Mouse (Mus musculus): Measurements from ENCODE around the gene Cdc42bpa. TPM values are rescaled to one million over a fixed set of nuclear protein-coding genes. Genes with fewer than 3 reads are reported as not detected.

The Cdc42bpa gene
- polyA plus RNA-seq, 1 experiment from 2014 or later: 34.5 TPM

- H3K4me2 ChIP-seq (ENCODE audit: low read length): no peak overlapping the region
- no peak for ATAC-seq
- no peak overlapping the region for H3K9ac ChIP-seq (ENCODE audit: low read depth, low read length)
- H3K36me3 ChIP-seq (ENCODE audit: control insufficient read depth, insufficient read depth, low read length): no peaks in the 10 kb centered on the region
- no peak overlapping the region for H3K27ac ChIP-seq (ENCODE audit: low read depth, low read length)
- WGBS: 83% methylated on average over 6 of the region's 6 CpGs
- H3K4me3 ChIP-seq (ENCODE audit: low read length): no peak overlapping the region
- peaks cover 4% of the 10 kb centered on the region for H3K9me3 ChIP-seq (ENCODE audit: control insufficient read depth, low read length)
- H3K27me3 ChIP-seq (replicated peaks; ENCODE audit: control insufficient read depth, insufficient read depth, low read length): no peaks in the 10 kb centered on the region
- H3K4me1 ChIP-seq (ENCODE audit: control insufficient read depth, insufficient read depth, low read depth, low read length): no peaks in the 10 kb centered on the region
Observed at GRCm38 (mm10) chr1:179977437-179977836, 17.2 kb downstream of the Cdc42bpa start.

GRCm38 (mm10) chr1:179978742-179979141 is 18.5 kb downstream of the Cdc42bpa start:
- Histone ChIP-seq H3K36me3 (ENCODE audit: control insufficient read depth, insufficient read depth, low read length) (no peaks in the 10 kb centered on the region), H3K27me3 (replicated peaks; ENCODE audit: control insufficient read depth, insufficient read depth, low read length) (no peaks in the 10 kb centered on the region), H3K4me2 (ENCODE audit: low read length) (no peak overlapping the region), H3K9me3 (ENCODE audit: control insufficient read depth, low read length) (peaks cover 4% of the 10 kb centered on the region), H3K4me1 (ENCODE audit: control insufficient read depth, insufficient read depth, low read depth, low read length) (no peaks in the 10 kb centered on the region), H3K4me3 (ENCODE audit: low read length) (no peak overlapping the region), H3K27ac (ENCODE audit: low read depth, low read length) (no peak overlapping the region), H3K9ac (ENCODE audit: low read depth, low read length) (no peak overlapping the region)
- ATAC-seq: no peak
- WGBS: 66% methylated on average over 1 of the region's 1 CpGs

GRCm38 (mm10) chr1:179981680-179982079 is 21.4 kb downstream of the Cdc42bpa start:
- H3K27me3 ChIP-seq (replicated peaks; ENCODE audit: control insufficient read depth, insufficient read depth, low read length): no peaks in the 10 kb centered on the region
- no peak overlapping the region for H3K4me3 ChIP-seq (ENCODE audit: low read length)
- no peaks in the 10 kb centered on the region for H3K4me1 ChIP-seq (ENCODE audit: control insufficient read depth, insufficient read depth, low read depth, low read length)
- peaks cover 4% of the 10 kb centered on the region for H3K9me3 ChIP-seq (ENCODE audit: control insufficient read depth, low read length)
- H3K4me2 ChIP-seq (ENCODE audit: low read length): no peak overlapping the region
- no peak overlapping the region for H3K27ac ChIP-seq (ENCODE audit: low read depth, low read length)
- no peaks in the 10 kb centered on the region for H3K36me3 ChIP-seq (ENCODE audit: control insufficient read depth, insufficient read depth, low read length)
- H3K9ac ChIP-seq (ENCODE audit: low read depth, low read length): no peak overlapping the region
- no peak for ATAC-seq

GRCm38 (mm10) chr1:179982183-179982582 is 21.9 kb downstream of the Cdc42bpa start:
- no peak for ATAC-seq
- Histone ChIP-seq H3K9ac (ENCODE audit: low read depth, low read length) (no peak overlapping the region), H3K36me3 (ENCODE audit: control insufficient read depth, insufficient read depth, low read length) (no peaks in the 10 kb centered on the region), H3K27ac (ENCODE audit: low read depth, low read length) (no peak overlapping the region), H3K27me3 (replicated peaks; ENCODE audit: control insufficient read depth, insufficient read depth, low read length) (no peaks in the 10 kb centered on the region), H3K4me3 (ENCODE audit: low read length) (no peak overlapping the region), H3K4me1 (ENCODE audit: control insufficient read depth, insufficient read depth, low read depth, low read length) (no peaks in the 10 kb centered on the region), H3K4me2 (ENCODE audit: low read length) (no peak overlapping the region), H3K9me3 (ENCODE audit: control insufficient read depth, low read length) (peaks cover 4% of the 10 kb centered on the region)
- WGBS: 97% methylated on average over 1 of the region's 1 CpGs

- Histone ChIP-seq H3K4me1 (ENCODE audit: control insufficient read depth, insufficient read depth, low read depth, low read length) (no peaks in the 10 kb centered on the region), H3K9me3 (ENCODE audit: control insufficient read depth, low read length) (peaks cover 4% of the 10 kb centered on the region), H3K36me3 (ENCODE audit: control insufficient read depth, insufficient read depth, low read length) (no peaks in the 10 kb centered on the region), H3K9ac (ENCODE audit: low read depth, low read length) (no peak overlapping the region), H3K4me2 (ENCODE audit: low read length) (no peak overlapping the region), H3K27me3 (replicated peaks; ENCODE audit: control insufficient read depth, insufficient read depth, low read length) (no peaks in the 10 kb centered on the region), H3K4me3 (ENCODE audit: low read length) (no peak overlapping the region), H3K27ac (ENCODE audit: low read depth, low read length) (no peak overlapping the region)
- WGBS: 95% methylated on average over 1 of the region's 1 CpGs
- no peak for ATAC-seq
Observed at GRCm38 (mm10) chr1:179982933-179983332, 22.7 kb downstream of the Cdc42bpa start.

- WGBS: 75% methylated on average over 1 of the region's 1 CpGs
- no peaks in the 10 kb centered on the region for H3K27me3 ChIP-seq (replicated peaks; ENCODE audit: control insufficient read depth, insufficient read depth, low read length)
- H3K4me1 ChIP-seq (ENCODE audit: control insufficient read depth, insufficient read depth, low read depth, low read length): no peaks in the 10 kb centered on the region
- H3K4me2 ChIP-seq (ENCODE audit: low read length): no peak overlapping the region
- H3K36me3 ChIP-seq (ENCODE audit: control insufficient read depth, insufficient read depth, low read length): no peaks in the 10 kb centered on the region
- no peak overlapping the region for H3K4me3 ChIP-seq (ENCODE audit: low read length)
- ATAC-seq: no peak
- H3K9me3 ChIP-seq (ENCODE audit: control insufficient read depth, low read length): peaks cover 4% of the 10 kb centered on the region
- H3K27ac ChIP-seq (ENCODE audit: low read depth, low read length): no peak overlapping the region
- no peak overlapping the region for H3K9ac ChIP-seq (ENCODE audit: low read depth, low read length)
Observed at GRCm38 (mm10) chr1:179984171-179984570, 23.9 kb downstream of the Cdc42bpa start.

- no peaks in the 10 kb centered on the region for H3K4me1 ChIP-seq (ENCODE audit: control insufficient read depth, insufficient read depth, low read depth, low read length)
- H3K4me2 ChIP-seq (ENCODE audit: low read length): no peak overlapping the region
- no peak for ATAC-seq
- 93% methylated on average over 6 of the region's 6 CpGs for WGBS
- no peaks in the 10 kb centered on the region for H3K9me3 ChIP-seq (ENCODE audit: control insufficient read depth, low read length)
- H3K27me3 ChIP-seq (replicated peaks; ENCODE audit: control insufficient read depth, insufficient read depth, low read length): no peaks in the 10 kb centered on the region
- H3K9ac ChIP-seq (ENCODE audit: low read depth, low read length): no peak overlapping the region
- H3K36me3 ChIP-seq (ENCODE audit: control insufficient read depth, insufficient read depth, low read length): no peaks in the 10 kb centered on the region
- no peak overlapping the region for H3K27ac ChIP-seq (ENCODE audit: low read depth, low read length)
- H3K4me3 ChIP-seq (ENCODE audit: low read length): no peak overlapping the region
Observed at GRCm38 (mm10) chr1:179991660-179992235, 31.5 kb downstream of the Cdc42bpa start.

GRCm38 (mm10) chr1:179992255-179992654 is 32.0 kb downstream of the Cdc42bpa start:
- Histone ChIP-seq H3K36me3 (ENCODE audit: control insufficient read depth, insufficient read depth, low read length) (no peaks in the 10 kb centered on the region), H3K4me1 (ENCODE audit: control insufficient read depth, insufficient read depth, low read depth, low read length) (no peaks in the 10 kb centered on the region), H3K9ac (ENCODE audit: low read depth, low read length) (no peak overlapping the region), H3K27ac (ENCODE audit: low read depth, low read length) (no peak overlapping the region), H3K9me3 (ENCODE audit: control insufficient read depth, low read length) (no peaks in the 10 kb centered on the region), H3K4me2 (ENCODE audit: low read length) (no peak overlapping the region), H3K4me3 (ENCODE audit: low read length) (no peak overlapping the region), H3K27me3 (replicated peaks; ENCODE audit: control insufficient read depth, insufficient read depth, low read length) (no peaks in the 10 kb centered on the region)
- no peak for ATAC-seq
- 80% methylated on average over 1 of the region's 1 CpGs for WGBS

- Histone ChIP-seq H3K4me2 (ENCODE audit: low read length) (no peak overlapping the region), H3K9ac (ENCODE audit: low read depth, low read length) (no peak overlapping the region), H3K36me3 (ENCODE audit: control insufficient read depth, insufficient read depth, low read length) (no peaks in the 10 kb centered on the region), H3K4me3 (ENCODE audit: low read length) (no peak overlapping the region), H3K27me3 (replicated peaks; ENCODE audit: control insufficient read depth, insufficient read depth, low read length) (no peaks in the 10 kb centered on the region), H3K27ac (ENCODE audit: low read depth, low read length) (no peak overlapping the region), H3K4me1 (ENCODE audit: control insufficient read depth, insufficient read depth, low read depth, low read length) (no peaks in the 10 kb centered on the region), H3K9me3 (ENCODE audit: control insufficient read depth, low read length) (no peaks in the 10 kb centered on the region)
- no peak for ATAC-seq
Observed at GRCm38 (mm10) chr1:180008057-180008456, 47.8 kb downstream of the Cdc42bpa start.

- Histone ChIP-seq H3K4me2 (ENCODE audit: low read length) (no peak overlapping the region), H3K27ac (ENCODE audit: low read depth, low read length) (no peak overlapping the region), H3K36me3 (ENCODE audit: control insufficient read depth, insufficient read depth, low read length) (no peaks in the 10 kb centered on the region), H3K4me1 (ENCODE audit: control insufficient read depth, insufficient read depth, low read depth, low read length) (no peaks in the 10 kb centered on the region), H3K27me3 (replicated peaks; ENCODE audit: control insufficient read depth, insufficient read depth, low read length) (no peaks in the 10 kb centered on the region), H3K9ac (ENCODE audit: low read depth, low read length) (no peak overlapping the region), H3K9me3 (ENCODE audit: control insufficient read depth, low read length) (no peaks in the 10 kb centered on the region), H3K4me3 (ENCODE audit: low read length) (no peak overlapping the region)
- 96% methylated on average over 4 of the region's 4 CpGs for WGBS
- no peak for ATAC-seq
Observed at GRCm38 (mm10) chr1:180013479-180013878, 53.2 kb downstream of the Cdc42bpa start.

Measured in hindbrain, embryonic 16.5 days (tissue).